Mouse (Mus musculus) liver, postnatal 0 days (tissue): ENCODE data around the gene Caskin1.

Source experiments
- CTCF ChIP-seq: sonication (generic); IDR thresholded peaks from 2 replicates; pipeline ENCODE4 v1.5.1; 2016; ENCODE audit warnings: antibody characterized with exemption, low read depth
- EP300 ChIP-seq: IDR thresholded peaks from 2 replicates; pipeline ENCODE4 v1.6.1; 2016; ENCODE audit warnings: antibody characterized with exemption, low read depth, mild to moderate bottlenecking

GRCm38 (mm10) chr17:24527723-24528559, 39.5 kb downstream of the Caskin1 start, which contains the start of gene Traf7:
- TF ChIP-seq CTCF = no peak
- peak; percentile 66 for TF ChIP-seq EP300
